21 mouse cellular contexts compared by ENCODE assay signal in the genomic region with DNA sequence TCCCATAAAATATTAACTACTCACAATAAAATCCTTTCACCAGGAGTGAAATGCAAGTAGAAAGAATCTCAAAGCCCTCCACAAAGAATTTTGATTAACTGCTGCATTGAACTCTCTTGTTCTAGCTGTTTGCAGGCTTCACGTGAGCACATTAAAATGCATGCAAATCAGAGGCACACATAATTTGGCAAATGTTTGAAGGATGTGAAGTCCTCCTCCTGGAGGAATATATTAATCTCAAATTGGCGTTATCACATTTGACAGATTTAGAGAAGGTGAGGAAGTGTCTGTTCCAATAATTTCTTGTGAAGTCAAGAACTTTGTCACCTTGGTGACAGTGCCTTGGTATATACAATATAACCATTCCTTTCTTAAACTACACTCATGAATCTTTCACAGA.
"Had no signal": no experiment of that assay in that cellular context is flagged by ENCODE, and none has a peak within 500 bp of the region (broad histone marks: within the 10 kb centered on the region; RNA-seq: fewer than 3 reads in every experiment).

No protein-coding gene starts in this region.

- H3K4me1 ChIP-seq: kidney, embryonic 15.5 days; limb, embryonic 15.5 days; midbrain, embryonic 13.5 days; neural tube, embryonic 13.5 days; stomach, embryonic 15.5 days had no signal

- ATAC-seq: liver, postnatal 0 days; lung, postnatal 0 days; midbrain, embryonic 13.5 days had no signal

- H3K27ac ChIP-seq: kidney, embryonic 15.5 days; layer of hippocampus, adult 2 months; limb, embryonic 15.5 days; liver, embryonic 14.5 days; macrophage; midbrain, embryonic 13.5 days; neural tube, embryonic 13.5 days; stomach, embryonic 15.5 days had no signal

- H3K36me3 ChIP-seq: kidney, embryonic 15.5 days; limb, embryonic 15.5 days; midbrain, embryonic 13.5 days; neural tube, embryonic 13.5 days; stomach, embryonic 15.5 days had no signal

- H3K27me3 ChIP-seq: kidney, embryonic 15.5 days; limb, embryonic 15.5 days; midbrain, embryonic 13.5 days; neural tube, embryonic 13.5 days; stomach, embryonic 15.5 days had no signal

- H3K9ac ChIP-seq: kidney, embryonic 15.5 days; limb, embryonic 15.5 days; liver, embryonic 14.5 days; liver, postnatal 0 days; lung, embryonic 14.5 days; midbrain, embryonic 13.5 days; neural tube, embryonic 13.5 days; stomach, embryonic 15.5 days had no signal

- H3K4me3 ChIP-seq: kidney, embryonic 15.5 days; layer of hippocampus, adult 2 months; limb, embryonic 15.5 days; midbrain, embryonic 13.5 days; myocyte; neural tube, embryonic 13.5 days; stomach, embryonic 15.5 days had no signal

- H3K9me3 ChIP-seq: kidney, embryonic 15.5 days; limb, embryonic 15.5 days; midbrain, embryonic 13.5 days; neural tube, embryonic 13.5 days; stomach, embryonic 15.5 days had no signal

- DNase-seq: kidney, adult 11 months; kidney, adult 8-10 months; kidney, postnatal 25 days; layer of hippocampus, adult 9-11 months; liver, postnatal 0 days; lung, embryonic 14.5 days; retina, postnatal 1 day; right cerebral cortex, postnatal 25 days; spleen, adult 18-20 months; thymus, postnatal 25 days had no signal

- H3K4me2 ChIP-seq: kidney, embryonic 15.5 days; limb, embryonic 15.5 days; liver, embryonic 11.5 days; lung, embryonic 14.5 days; midbrain, embryonic 13.5 days; neural tube, embryonic 13.5 days; stomach, embryonic 15.5 days had no signal
